Mouse (Mus musculus): ENCODE results near the gene Tlr6.

DNA sequence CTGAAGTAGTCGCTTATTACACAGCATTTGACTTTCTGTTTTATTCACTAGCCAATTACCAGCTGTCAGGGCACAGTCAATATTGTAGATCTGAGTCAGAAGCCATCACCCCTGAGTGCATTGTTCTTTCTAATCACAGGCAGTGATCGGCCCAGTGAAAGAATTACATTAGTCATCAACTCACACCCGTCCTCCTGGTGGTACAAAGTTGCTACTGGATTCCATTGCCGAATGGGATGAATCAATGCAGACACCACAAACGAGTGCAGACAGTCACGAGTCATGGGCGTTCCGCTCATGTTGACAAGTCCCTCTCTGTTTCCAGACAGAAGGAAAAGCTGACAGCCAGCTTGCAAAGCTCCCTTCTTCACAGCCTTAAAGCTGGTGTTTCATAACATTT, 32.6 kb upstream of the Tlr6 start:
- TF ChIP-seq POLR2A (IDR thresholded peaks at IDR 0.05; ENCODE audit: low read depth, low read length) (no peak), CTCF (conservative IDR thresholded peaks at IDR 0.05; ENCODE audit: insufficient read depth, insufficient read length, low read depth, low read length) (no peak)

Measured in kidney, adult 2 months (tissue).